Mouse (Mus musculus): ENCODE results near the gene Hist1h1d.

GRCm38 (mm10) chr13:23523976-23524375 is 29.1 kb upstream of the Hist1h1d start:
- TF ChIP-seq EP300 (IDR thresholded peaks at IDR 0.05; ENCODE audit: insufficient read depth, low read depth, low read length) (no peak), CTCF (IDR thresholded peaks at IDR 0.05) (no peak)
